Mouse (Mus musculus) kidney, postnatal 0 days (tissue): Measurements from ENCODE around the gene Lrrc8c. TPM values are rescaled to one million over a fixed set of nuclear protein-coding genes. Genes with fewer than 3 reads are reported as not detected.
A peak's percentile ranks its signal among the peaks of the same experiment; 100 is the strongest.

Source experiments
- ATAC-seq: fragments of 200-750 bp; cut with Nextera tagmentation; replicated peaks from 2 replicates; pipeline ENCODE4 v1.8.0; 2017; ENCODE audit warnings: low read depth, moderate number of reproducible peaks, moderate TSS enrichment, moderate library complexity; ENCODE audit not compliant: low FRiP score
- DNase-seq: peaks from one replicate; pipeline ENCODE4 v3.0.0-alpha.2; 2016; ENCODE audit warnings: low spot score
- H3K27ac ChIP-seq: fragments of 300-500 bp; sonication (generic); 2 replicates; pipeline ENCODE4 v1.5.1; 2014; ENCODE audit warnings: mild to moderate bottlenecking
- H3K27me3 ChIP-seq: fragments of 300-500 bp; sonication (generic); 2 replicates; pipeline ENCODE4 v1.6.1; 2014; ENCODE audit warnings: low read length, mixed read lengths; ENCODE audit not compliant: insufficient read depth
- H3K36me3 ChIP-seq: fragments of 300-500 bp; sonication (generic); 2 replicates; pipeline ENCODE4 v1.6.1; 2014; ENCODE audit warnings: low read length, mixed read lengths; ENCODE audit not compliant: insufficient read depth
- H3K4me1 ChIP-seq: fragments of 300-500 bp; sonication (generic); replicated peaks from 2 replicates; pipeline ENCODE4 v1.6.1; 2014; ENCODE audit warnings: antibody characterized with exemption, low read length, mixed read lengths; ENCODE audit not compliant: insufficient read depth
- H3K4me2 ChIP-seq: fragments of 300-500 bp; sonication (generic); 2 replicates; pipeline ENCODE4 v1.6.1; 2014; ENCODE audit warnings: mild to moderate bottlenecking, low read length, moderate library complexity, mixed read lengths
- H3K4me3 ChIP-seq: fragments of 300-500 bp; sonication (generic); replicated peaks from 2 replicates; pipeline ENCODE4 v1.5.1; 2014; ENCODE audit warnings: low read depth, low read length
- H3K9ac ChIP-seq: fragments of 300-500 bp; sonication (generic); 2 replicates; pipeline ENCODE4 v1.6.1; 2014; ENCODE audit warnings: low read depth, low read length
- H3K9me3 ChIP-seq: fragments of 300-500 bp; sonication (generic); replicated peaks from 2 replicates; pipeline ENCODE4 v1.6.1; 2016; ENCODE audit warnings: low read length, inconsistent platforms, mixed read lengths
- CTCF ChIP-seq: IDR thresholded peaks from 2 replicates; pipeline ENCODE4 v1.5.1; 2016; ENCODE audit warnings: antibody characterized with exemption, low read depth, mild to moderate bottlenecking, moderate library complexity
- WGBS: fragments of 180-500 bp; shearing (Covaris S2); extraction: QIAGEN DNeasy Blood & Tissue Kit; methylation state at CpG from one replicate; pipeline ENCODE4 v1.1.7; 2014; 5-methylcytosine and 5-hydroxymethylcytosine counted together
- polyA plus RNA-seq: library from polyadenylated mRNA; unstranded; fragments of >200 nt; fragmentation: Nextera tagmentation; extraction: Ambion mirVana; gene quantifications from 2 replicates; pipeline ENCODE4 v1.2.1, GENCODE M21; 2015

The Lrrc8c gene
- polyA plus RNA-seq, 1 experiment from 2014 or later: 14.8 TPM

DNA sequence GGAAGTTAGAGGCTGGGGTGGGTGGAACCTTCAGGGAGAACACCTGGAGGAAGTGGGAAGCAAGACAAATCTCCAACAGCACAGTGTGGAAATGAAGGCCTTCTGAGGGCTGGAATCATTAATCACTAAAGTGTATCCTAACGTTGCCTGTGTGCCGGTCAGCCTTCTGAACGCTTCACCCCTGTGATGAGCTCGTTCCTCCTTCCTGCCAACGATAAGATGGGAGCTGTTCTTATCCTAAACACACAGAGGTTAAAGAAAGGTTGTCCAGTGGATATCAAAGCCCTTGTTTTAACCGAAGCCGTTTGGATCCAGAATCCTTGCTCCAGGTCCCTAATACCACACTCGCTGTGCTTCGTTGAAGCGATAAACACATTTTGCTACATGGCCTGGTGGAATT, 61.7 kb downstream of the Lrrc8c start:
- H3K4me1 ChIP-seq: no peaks in the 10 kb centered on the region; the same call in 1 of the 2 replicates
- peak overlapping the region; percentile 13; the same call in 1 of the 2 replicates for H3K27ac ChIP-seq
- H3K9me3 ChIP-seq: no peaks in the 10 kb centered on the region
- no peak overlapping the region for H3K9ac ChIP-seq
- H3K4me3 ChIP-seq: no peak overlapping the region
- TF ChIP-seq CTCF: no peak
- WGBS: 43% methylated on average over 10 of the region's 10 CpGs
- DNase-seq: peak; percentile 37
- no peaks in the 10 kb centered on the region for H3K27me3 ChIP-seq
- H3K4me2 ChIP-seq: no peak overlapping the region
- no peaks in the 10 kb centered on the region for H3K36me3 ChIP-seq
- ATAC-seq: no peak

DNA sequence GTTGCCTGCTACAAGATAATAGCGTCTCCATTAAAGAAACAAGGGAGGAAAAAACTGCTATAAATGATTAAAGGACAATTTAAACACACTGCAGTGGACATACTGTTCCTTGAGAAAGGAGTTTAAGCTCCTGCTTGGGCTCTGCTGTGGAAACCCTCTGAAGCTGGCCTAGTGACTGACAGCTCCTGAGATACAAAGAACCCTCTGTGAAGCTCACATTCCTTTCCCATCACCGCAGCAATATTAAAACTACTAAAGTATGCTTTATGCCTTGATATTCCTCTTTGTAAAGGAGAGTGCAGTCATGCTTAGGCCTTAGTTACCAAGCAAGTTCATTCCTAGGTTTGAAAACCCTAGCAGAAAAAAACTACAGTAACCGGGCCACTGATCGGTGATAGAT, 66.7 kb downstream of the Lrrc8c start:
- no peak for ATAC-seq
- 59% methylated on average over 4 of the region's 4 CpGs for WGBS
- Histone ChIP-seq H3K27ac (peak overlapping the region; percentile 55), H3K9me3 (no peaks in the 10 kb centered on the region), H3K4me2 (no peak overlapping the region), H3K9ac (no peak overlapping the region), H3K4me1 (peaks cover 4% of the 10 kb centered on the region; the same call in 1 of the 2 replicates), H3K36me3 (no peaks in the 10 kb centered on the region), H3K4me3 (no peak overlapping the region), H3K27me3 (no peaks in the 10 kb centered on the region)
- no peak for DNase-seq
- TF ChIP-seq CTCF: no peak

DNA sequence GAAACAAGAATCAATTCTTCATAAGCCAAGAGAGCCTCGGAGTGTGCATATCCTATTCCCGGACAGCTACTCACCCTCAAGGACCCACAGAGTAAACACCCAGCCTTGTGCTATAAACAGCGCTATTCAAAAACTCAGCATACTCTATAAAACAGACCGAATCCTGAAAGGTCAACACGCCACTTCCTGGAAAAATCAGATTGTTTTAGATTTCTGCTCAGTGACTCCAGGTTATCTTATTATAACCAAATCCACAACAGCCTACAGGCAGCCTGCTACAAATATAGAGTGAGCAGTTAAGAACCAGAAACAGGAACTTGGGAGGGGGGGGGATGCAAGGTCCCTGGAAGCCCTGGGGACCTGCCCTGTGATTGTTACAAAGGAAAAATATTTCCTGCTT, 67.5 kb downstream of the Lrrc8c start:
- Histone ChIP-seq H3K9me3 (no peaks in the 10 kb centered on the region), H3K27me3 (no peaks in the 10 kb centered on the region), H3K4me3 (no peak overlapping the region), H3K4me2 (no peak overlapping the region), H3K27ac (peak overlapping the region; percentile 55), H3K9ac (no peak overlapping the region), H3K36me3 (no peaks in the 10 kb centered on the region), H3K4me1 (peaks cover 4% of the 10 kb centered on the region; the same call in 1 of the 2 replicates)
- DNase-seq: peak; percentile 61
- ATAC-seq: no peak; the same call in 1 of the 2 replicates
- WGBS: 33% methylated on average over 5 of the region's 5 CpGs
- TF ChIP-seq CTCF: no peak

DNA sequence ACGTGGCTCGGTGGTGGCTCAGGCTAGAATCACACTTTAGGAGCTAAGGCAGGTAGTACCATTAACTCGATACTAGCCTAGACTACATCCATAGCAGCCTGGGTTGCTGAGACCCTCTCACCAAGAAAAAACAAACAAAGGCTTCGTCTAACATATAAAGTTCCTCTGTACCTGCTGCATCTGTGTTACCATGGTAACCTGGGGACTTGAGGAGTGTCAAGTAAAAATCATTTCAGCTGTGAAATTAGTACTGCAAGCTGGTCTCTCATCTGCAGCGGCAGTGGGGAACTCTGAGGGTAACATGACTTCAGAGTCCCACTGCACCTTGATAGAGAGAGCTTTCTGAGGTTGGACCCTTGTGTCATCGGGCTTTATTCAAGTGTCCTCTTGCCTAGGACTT, 68.3 kb downstream of the Lrrc8c start:
- H3K4me1 ChIP-seq: peaks cover 4% of the 10 kb centered on the region; the same call in 1 of the 2 replicates
- H3K36me3 ChIP-seq: no peaks in the 10 kb centered on the region
- 56% methylated on average over 6 of the region's 6 CpGs for WGBS
- no peaks in the 10 kb centered on the region for H3K27me3 ChIP-seq
- no peak overlapping the region for H3K9ac ChIP-seq
- DNase-seq (no peak), ATAC-seq (no peak)
- no peak overlapping the region for H3K4me2 ChIP-seq
- H3K4me3 ChIP-seq: no peak overlapping the region
- H3K27ac ChIP-seq: peak overlapping the region; percentile 55
- no peaks in the 10 kb centered on the region for H3K9me3 ChIP-seq
- no peak for TF ChIP-seq CTCF

DNA sequence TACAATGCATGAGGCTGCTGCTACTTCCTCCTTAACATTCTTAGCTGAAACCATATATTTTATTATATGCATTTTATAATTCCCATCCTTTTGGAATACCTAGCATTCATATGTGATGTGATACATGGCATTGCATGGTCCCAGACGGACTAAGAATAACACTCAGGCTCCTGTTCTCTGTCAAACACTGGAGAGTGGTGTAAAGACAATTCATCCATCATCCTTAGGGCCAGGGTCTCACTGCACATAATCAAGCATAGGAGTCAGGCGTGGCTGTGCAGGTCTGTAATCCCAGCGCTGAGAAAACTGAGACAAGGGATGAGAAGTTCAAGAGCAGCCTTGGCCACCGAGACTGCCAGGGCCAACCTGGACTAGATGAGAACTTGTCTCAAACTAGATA, 69.5 kb downstream of the Lrrc8c start:
- WGBS: 82% methylated on average over 4 of the region's 4 CpGs
- no peaks in the 10 kb centered on the region for H3K36me3 ChIP-seq
- no peaks in the 10 kb centered on the region for H3K27me3 ChIP-seq
- no peak overlapping the region for H3K4me3 ChIP-seq
- peaks cover 4% of the 10 kb centered on the region; the same call in 1 of the 2 replicates for H3K4me1 ChIP-seq
- H3K4me2 ChIP-seq: no peak overlapping the region
- no peak for ATAC-seq
- no peak overlapping the region for H3K27ac ChIP-seq
- H3K9ac ChIP-seq: no peak overlapping the region
- no peak for DNase-seq
- TF ChIP-seq CTCF: no peak
- H3K9me3 ChIP-seq: no peaks in the 10 kb centered on the region

DNA sequence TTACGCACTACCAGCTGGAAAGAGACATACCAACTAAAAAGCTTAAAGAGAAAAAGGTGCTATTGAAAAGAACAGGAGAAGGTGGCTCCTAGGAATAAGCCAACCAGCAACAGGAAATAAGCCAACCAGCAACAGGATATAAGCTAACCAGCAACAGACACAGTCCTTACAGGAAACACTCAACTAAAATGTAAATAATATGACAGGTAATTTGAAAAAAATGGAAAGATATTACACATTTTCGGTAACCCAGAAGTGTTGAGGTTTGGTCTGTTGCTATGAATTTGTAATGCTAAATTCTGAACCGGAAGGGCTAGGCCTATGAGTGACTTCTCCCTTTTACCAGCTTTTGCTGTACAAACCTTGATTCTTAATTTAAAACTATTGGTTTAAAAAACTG, 69.9 kb downstream of the Lrrc8c start:
- H3K4me2 ChIP-seq: no peak overlapping the region
- no peaks in the 10 kb centered on the region for H3K27me3 ChIP-seq
- DNase-seq (no peak), ATAC-seq (no peak)
- 87% methylated on average over 3 of the region's 3 CpGs for WGBS
- H3K9ac ChIP-seq: no peak overlapping the region
- H3K4me1 ChIP-seq: 0 out of 2 replicates have a peak, but pooled peaks cover 4% of the 10 kb centered on the region
- no peaks in the 10 kb centered on the region for H3K9me3 ChIP-seq
- TF ChIP-seq CTCF: no peak
- H3K27ac ChIP-seq: no peak overlapping the region
- H3K36me3 ChIP-seq: no peaks in the 10 kb centered on the region
- no peak overlapping the region for H3K4me3 ChIP-seq

DNA sequence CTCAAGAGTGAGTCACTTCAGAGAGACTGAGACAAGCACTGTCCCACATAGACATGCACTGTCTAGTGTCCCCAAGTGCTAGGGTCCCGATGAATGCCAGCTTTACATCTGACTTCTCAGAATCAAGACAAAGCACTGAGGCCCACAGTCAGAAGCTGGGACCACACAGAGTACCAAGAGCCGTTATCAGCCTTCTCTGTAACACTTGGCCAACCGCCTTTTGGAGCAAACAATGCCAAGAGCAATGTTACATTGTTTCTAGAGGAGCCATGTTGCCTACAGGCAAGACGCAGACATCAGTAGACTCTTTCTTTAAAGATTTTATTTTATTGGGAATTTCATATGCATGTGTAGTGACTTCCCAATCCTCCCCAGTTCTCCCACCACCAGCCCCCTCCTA, 73.2 kb downstream of the Lrrc8c start:
- Histone ChIP-seq H3K9ac (no peak overlapping the region), H3K27ac (no peak overlapping the region), H3K9me3 (no peaks in the 10 kb centered on the region), H3K27me3 (no peaks in the 10 kb centered on the region), H3K4me1 (0 out of 2 replicates have a peak, but pooled peaks cover 4% of the 10 kb centered on the region), H3K4me2 (no peak overlapping the region), H3K4me3 (no peak overlapping the region), H3K36me3 (no peaks in the 10 kb centered on the region)
- 93% methylated on average over 4 of the region's 4 CpGs for WGBS
- no peak for ATAC-seq
- no peak for TF ChIP-seq CTCF
- no peak for DNase-seq
